Mouse (Mus musculus) neural tube, embryonic 10.5 days (tissue): ENCODE results near the gene Zfp287.
"Not testable (repeated sequence)": the region's sequence is repeated elsewhere in the genome, so short reads cannot be mapped to it uniquely, and the experiment has no call there.

ENCODE experiments used
- DNase-seq: peaks from one replicate; pipeline ENCODE4 v3.0.0-alpha.2; 2017; ENCODE audit warnings: low spot score; ENCODE audit errors: extremely low spot score

Zfp287 gene

DNA sequence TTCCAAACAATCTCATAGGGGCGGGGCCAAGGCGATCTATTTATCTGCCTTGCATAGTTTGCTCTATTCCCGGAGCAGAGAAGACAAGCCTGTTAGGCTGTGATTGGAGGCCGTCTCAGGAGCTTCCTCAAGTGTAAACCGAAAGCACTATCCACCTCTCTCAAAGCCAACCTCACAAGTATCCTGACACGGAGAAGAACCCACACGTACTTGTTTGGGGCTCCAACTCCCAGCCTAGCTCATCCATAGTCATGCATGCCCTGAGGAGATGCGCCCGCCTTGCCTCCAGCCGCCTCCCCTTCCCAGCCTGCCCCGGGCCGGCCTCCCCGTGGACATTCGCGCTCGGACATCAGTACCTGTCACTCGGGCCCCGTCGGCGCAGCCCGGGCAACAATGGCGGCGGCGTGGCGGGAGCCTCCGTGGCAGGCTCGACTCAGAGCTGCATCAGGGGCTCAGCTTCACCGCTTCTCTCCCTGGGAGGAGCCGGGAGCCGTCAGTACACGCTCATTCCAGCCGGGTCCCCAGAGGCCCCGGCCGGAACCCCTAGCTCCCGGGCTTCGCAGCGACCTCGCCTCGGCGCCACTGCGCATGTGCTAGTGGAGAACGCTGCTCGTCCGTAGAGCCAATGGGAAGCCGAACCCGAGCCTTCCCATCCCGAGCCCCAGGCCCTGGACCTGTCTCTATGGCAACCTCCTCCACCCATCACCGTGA lies at the start of gene Zfp287:
Zfp287 (minus strand) TSS at position 595 of the 711 bp plus-strand sequence.
- peak; percentile 94 for DNase-seq

DNA sequence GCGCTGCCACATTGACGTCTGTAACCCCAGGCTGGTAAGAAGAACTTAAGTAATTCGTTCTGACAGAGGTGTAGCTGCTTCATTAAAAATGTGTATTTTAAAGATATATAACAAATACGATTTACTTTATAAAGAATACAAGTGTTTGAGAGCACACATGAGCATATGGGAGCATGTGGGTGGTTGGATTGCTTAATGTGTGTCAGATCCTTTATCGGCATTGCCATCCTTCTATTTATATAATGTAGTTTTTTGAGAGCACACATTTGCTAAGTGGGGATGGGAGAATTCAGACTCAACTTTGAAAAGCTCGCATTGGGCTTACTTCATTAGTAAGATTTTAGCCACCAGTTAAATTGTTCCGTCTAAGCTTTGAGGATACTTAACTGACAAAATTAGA lies 44.8 kb upstream of the Zfp287 start:
- DNase-seq: no peak

DNA sequence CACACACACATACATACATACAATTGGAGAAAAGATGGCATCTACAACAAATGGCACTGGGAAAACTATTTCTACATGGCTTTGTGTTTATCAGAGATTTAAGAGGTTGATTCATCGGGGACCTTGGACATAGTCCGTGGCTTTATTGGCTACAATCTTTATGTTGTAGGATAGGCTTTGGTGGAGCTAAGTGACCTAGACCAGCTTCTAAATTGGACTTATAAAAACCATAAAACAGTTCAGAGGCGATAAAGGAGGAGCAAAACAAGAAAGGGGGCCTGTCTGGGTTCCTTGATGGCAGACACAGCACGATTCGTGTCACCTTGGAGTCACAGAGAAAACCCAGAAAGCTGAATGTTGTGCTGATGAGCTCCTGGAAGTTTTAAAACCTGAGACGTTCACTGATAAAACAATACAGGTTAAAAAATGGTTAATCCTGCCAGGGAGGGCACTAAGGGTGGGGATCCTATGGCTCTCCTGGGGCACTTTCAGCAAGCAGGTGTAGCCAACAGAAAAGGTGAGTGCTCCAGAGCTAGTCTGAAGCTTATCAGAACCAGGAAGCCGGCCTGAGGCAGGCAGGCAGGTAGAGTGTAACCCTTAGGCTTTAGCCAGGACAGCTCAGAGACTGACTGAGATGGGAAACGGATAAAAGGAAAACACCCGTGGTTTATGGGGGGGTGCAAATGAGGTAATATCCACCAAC lies 29.2 kb upstream of the Zfp287 start:
- no peak for DNase-seq

DNA sequence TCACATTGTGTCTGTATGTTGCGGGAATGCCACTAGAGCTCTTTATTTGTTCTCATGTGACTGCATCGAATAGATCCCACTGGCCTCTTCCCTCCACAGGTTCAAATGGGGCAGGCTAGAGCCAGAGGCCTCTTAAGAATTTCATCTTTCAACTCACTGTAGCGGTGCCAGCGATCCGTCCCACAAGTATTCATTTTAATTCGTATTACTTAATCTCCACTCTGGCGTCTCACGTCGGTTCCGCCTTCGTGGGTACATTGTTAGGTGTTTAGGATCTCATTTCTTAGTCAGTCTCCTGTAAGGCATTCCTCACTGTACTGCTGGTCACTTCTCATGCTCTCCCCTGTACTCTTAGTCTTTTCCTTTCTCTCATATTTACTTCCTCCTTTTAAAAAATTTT lies 26.8 kb upstream of the Zfp287 start:
- DNase-seq: no peak

DNA sequence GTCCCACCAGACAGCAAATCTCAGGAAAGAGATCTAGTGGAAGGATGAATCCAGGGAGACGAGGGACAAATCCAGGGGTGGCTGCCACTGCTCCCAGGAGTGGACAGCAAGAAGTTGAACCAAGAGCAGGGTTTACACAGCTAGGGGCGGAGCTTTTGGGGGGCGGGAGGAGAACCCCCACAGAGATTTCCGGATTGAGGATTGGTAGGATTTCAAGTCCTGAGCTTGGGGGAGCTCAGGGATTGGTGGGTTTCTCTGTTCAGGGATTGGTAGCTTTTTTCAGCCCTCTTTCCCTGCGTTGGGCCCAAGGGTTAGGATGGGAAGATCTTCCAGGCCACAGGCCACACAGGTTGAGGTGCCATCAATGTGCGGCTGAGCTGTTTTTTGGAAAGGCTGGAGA lies 26.2 kb upstream of the Zfp287 start:
- no peak for DNase-seq

DNA sequence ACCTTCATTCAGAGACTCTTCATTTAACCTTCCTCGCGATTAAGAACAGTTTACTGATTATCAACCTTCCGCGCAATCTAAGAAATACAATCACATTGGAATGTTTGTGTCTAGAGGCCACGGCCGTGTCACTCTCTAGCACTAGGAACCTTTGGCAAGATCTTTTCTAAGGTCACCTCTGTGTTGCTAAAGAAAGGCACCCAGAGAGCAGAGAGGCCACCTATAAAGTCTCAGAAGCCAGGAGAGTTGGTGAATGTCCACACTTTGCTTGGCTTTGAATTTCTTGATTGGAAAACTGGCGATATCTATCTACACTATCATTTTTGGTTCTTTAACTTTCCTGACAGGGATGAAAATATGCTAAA lies 25.4 kb upstream of the Zfp287 start:
- no peak for DNase-seq

DNA sequence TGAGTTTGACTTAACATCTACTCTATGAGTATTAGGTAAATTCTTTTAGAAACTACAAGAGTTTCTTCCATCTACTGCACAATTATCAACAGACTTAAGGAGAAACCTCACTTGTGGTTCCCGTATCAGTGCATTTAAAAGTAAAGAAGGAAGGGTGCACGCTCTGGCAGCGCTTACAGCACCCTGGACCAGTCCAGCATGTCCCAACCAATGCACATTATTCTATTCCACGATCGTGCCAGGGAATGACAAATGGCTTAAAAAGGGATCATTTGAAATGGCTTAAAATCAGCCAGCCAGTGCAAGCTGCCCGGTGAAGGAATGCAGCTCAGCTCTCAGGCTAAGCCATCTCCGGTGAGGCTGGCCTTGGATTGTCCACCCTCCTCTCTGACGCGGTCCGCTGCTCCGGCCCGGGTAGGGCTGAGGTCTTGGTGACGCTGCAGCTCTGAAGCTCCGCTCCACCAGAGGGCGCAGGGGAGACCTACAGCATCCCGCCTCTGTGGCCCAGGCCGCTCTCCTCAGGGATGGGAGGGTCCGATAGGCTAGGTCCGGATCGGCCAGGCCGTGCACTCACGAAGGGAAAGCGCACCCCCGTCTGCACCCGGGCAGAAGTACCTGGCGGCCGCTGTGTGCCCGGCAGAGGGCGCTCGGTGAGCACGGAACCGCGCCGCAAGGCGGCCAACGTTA lies 24.9 kb upstream of the Zfp287 start:
- DNase-seq: peak; percentile 96

DNA sequence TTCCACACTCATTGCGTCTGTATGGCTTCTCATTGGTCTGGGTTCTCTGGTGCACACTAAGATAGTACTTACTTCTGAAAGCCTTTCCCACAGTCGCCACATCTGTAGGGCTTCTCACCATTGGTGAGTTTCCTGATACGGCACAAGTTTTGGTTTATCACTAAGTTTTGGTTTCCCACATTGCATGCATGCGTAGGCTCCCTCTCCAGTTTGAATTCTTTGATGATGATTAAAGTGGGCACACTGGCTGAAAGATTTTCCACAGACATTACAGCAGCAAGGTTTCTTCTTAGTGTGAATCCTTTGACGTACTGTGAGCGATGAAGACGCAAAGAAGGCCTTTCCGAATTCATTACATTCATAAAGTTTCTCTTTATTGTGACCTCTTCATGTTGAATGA lies 21.1 kb upstream of the Zfp287 start, which contains the start of gene Gm10428:
Gm10428 (plus strand) TSS at position 321 of the 400 bp plus-strand sequence.
- no peak for DNase-seq

DNA sequence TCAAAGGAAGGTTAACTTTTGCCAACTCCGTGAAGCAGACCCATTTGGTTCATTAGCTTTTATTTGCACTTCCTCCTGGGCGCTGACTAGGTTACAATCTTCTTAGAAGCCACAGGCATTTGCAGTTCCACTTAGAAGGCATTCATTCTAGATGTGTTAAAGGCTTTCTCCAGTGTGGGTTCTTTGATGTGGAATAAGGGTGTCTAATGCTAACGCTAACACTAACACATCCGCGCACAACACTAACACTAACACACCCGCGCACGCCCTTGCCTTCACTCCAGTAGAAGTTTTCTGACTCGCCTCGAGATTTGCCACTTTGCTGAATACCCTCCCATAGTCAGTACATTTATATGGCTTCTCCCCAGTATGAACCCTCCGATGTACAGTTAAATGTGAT lies 20.5 kb upstream of the Zfp287 start:
- DNase-seq: no peak

DNA sequence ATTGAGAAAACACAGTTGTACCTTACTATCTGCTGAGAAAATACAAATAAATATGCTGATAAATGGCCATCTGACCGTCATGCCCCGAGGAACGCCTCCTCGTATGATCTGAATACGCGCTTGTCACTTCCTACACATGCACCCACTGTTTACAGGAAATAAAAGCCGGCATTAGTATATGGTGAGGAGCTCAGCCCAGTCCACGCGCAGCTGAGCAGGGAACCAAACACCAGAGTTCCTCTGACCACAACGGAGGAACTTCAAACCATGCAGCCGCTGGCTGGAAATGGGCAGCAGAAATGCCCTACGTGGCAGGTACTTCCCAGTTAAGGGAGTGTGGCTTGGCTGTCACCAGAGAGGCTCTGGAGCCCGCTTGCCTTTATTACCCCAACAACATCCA lies 17.7 kb upstream of the Zfp287 start:
- not testable (repeated sequence) for DNase-seq

DNA sequence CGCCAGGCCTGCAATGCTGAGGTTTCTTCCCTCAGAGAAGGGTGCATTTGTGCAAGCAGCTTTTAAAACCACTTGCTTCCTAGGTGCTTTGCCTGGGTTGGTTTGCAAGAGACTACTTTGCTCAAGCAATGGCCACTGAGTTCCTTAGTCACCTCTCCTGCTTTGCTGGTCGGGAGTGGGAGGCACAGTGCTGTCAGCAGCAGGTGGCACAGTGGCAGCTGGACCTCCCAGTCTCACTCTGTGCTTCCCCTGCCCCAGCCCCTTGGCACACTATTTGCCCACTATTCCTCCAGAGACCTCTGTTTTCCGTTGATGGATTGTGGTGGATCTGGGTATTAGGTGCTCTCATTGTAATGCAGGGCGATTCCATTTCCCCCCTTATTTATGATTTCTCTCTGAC lies 16.4 kb upstream of the Zfp287 start:
- no peak for DNase-seq

DNA sequence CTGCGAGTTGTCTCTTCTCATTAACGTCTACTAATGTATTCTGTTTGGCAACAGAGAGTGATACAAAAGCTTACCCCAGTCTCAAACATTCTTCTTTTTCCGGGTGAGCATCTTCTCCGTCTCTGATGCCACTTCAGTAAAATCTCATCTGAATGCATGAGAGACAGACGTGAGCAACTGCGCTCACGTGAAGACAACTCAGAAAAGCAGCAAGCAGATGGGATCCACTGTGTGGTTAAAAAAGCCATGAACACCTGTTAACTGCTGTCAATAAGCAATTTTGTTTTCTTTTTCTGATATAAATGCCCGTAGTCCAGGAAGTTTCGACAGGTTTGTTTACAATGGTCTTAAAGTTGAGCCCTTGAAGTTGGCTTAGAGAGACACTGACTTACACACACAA lies 15.5 kb upstream of the Zfp287 start:
- no peak for DNase-seq

DNA sequence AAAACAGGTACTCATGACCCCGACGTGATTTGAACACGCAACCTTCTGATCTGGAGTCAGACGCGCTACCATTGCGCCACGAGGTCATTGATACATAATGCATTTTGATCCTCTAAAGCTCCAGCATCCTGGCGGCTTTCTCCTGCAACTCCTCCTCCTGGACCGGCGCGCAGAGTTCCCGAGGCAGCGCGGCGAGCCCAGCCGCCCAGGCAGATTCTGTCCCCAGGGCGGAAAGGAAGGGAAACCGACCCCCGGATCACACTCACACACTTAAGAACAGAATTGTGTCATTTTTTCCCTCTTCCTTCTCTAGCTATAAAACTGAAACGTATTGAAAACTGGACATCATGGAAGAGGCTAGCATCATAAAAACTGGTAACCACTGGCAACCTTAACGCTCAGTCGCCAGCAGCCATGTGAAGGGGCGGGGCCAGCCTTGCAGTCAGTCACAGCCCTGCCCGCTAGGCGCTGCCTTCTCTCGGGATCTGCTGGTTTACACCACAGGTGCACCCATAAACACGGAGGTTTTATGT lies 14.4 kb upstream of the Zfp287 start:
- peak; percentile 66 for DNase-seq

DNA sequence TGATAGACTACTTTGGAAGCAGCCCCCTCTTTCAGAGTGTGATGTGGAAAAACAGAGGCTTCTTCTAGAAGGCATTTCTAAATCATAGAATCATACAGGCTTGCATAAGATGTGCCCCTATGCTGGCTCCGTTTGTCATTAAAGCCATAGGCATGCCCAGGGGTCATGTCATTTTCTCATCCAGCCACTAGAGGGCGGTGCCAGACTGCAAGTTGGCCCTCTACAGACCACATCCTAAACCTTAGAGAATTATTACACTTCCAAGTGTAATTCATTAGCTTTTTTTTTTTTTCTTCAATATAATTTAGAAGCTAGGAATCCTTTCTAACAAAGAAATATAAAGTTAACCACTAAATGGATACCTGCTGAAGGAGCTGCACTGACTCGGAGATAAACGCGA lies 12.4 kb upstream of the Zfp287 start:
- DNase-seq: peak; percentile 73

DNA sequence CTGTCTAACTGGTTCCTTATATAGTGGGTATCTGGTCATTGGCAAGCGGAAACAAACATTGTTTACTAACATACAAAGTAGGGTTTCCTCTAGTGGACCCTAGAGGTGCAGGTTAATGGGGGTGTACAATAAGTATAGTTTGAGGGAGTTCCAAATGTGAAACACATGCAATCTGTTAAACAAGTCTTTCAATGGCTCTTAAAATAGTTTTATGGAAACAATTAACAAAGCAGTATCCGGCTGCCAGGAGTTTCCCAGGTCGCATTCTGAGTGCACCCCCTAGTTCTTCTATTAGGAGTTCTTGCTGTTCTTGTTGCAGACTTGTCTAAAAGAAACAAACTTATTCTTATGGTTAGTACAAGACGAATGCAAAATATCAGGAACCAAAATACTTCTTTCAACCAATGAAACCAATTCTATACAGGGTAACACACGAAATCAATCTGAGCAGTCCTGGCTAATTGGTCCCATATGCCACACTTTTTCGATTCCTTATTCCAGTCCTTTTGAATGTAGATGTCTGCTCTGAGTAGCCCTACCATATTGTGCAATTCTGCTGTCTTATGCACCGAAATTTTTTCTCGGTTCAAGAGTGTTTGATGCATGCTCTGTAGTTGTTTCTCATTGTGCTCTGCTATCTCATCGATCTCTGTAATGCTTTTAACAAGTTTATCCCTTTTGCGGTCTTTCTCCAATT lies 10.7 kb upstream of the Zfp287 start:
- DNase-seq: no peak

DNA sequence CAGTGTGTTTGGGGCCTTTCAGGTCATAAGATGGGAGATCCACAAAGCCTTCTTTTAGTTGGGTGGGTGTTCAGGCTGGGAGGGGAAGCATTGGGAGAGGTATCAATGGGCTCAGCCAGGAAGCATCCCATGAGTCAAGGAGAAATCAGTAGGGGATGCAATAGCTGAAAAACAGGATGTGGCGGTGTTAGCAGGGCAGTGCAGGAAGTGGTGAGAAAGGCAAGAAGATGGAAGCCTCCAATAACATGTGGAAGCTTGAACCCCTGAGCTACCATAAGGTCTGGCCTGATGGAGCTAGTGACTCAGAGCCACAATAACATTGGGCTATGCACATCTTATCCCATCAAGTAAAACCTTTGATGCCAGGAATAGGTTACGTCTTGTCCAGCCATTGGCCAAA lies 9.5 kb upstream of the Zfp287 start:
- no peak for DNase-seq

DNA sequence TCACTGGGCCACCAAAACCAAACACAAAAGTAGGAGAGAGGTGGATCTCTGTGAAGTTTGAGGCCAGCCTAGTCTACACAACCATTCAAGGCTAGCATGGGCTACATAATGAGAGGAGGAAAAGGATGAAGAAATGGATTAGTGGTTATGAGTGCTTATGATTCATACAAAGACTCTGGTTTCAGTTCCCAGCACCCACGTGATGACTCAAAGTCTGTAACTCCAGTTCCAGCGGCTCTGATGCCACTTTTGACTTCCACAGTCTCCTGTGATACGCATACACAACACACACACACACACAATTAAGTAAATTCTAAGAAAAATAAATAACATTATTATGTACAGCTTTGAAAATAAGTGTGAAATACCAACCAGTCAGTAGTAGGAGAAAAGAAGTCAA lies 960 bp upstream of the Zfp287 start:
- DNase-seq: no peak

DNA sequence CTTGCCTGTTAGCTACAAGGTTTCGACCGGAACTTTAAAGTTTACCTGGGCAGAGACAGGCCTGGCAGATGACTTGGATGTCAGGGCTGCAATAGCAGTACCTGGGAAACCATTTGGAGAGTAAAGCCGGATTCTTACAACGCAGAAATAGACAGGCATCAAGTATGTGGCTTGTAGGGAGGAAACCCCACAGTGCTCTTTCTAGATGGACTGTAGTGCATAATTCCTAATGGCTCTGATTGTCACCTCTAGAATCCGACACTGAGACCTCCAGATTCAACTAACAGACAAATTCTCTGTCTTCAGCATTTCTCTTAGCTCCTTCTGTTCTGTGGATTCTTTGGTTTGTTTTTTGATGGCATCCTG lies 300 bp upstream of the Zfp287 start:
- no peak for DNase-seq

DNA sequence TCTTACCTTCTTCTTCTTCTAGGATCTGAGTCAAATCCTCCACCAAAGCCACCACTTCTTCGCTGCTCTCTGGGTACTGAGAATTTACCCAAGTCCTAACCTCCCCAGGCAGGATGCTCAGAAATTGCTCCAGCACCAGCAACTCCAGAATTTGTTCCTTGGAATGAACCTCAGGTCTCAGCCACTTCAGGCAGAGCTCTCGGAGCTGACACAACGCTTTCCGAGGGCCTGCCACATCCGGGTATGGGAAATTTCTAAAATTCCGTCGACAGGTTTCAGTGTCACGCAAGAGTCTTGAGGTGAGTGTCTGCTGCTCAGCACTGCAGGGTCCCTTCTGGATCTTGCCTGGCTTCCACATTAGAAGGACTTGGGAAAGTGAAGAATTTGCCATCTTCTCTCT lies 3.4 kb downstream of the Zfp287 start:
- DNase-seq: no peak

DNA sequence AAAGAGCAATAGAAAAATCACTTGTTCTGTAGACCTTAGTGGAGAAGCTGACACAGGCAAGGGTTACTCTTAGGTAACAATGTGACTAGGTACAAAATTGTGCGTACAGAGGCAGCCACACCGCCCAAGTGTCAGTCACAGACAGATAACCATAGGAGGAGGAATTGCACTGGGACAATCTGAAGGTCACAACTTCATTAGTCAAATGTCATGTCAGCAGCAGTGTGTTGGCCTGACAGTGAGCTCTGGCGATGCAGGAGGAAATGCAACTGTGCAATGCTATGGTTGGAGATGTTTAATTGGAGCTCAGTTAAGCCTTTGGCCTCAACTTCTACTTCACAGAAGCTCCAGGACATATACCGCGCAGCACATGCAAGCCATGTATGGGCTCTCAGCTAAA lies 21.0 kb downstream of the Zfp287 start:
- DNase-seq: no peak

DNA sequence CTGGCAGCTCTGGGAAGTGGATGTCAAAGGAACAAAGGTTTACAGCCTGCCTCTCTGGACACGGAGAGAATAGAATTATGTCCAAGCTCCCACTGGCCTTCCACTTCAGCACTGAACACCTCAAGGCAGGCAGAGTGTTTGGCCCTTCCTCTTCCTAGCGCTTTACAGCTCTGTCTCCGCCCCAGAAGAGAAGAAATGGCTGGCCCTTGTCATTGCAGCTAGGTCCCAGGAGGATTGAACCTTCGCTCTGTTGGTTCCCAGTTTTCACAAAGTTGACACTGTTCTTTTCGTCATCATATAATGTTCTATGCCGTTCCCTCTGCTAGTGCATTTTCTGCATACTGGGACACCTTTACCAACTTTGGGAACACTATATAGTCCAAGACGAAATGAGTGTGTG lies 23.5 kb downstream of the Zfp287 start:
- no peak for DNase-seq

DNA sequence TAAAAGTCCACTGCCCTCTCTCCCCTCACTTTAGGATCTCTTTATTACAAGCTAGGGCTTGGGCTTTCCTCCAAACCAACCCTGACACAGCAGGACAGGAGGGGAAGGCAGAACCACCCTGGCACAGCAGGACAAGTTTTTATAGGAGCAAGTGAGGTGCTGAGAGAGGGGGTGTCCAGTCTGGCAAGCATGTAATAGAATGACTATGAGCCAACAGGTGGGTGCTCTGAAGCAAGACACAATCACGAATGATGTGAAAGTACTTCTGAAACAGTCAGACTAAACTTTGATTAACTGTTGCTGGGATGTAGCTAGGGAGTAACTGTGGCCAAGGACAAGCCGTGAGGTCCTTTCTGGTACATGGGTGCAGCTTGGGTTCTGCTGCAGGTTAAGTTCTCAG lies 25.6 kb downstream of the Zfp287 start:
- no peak for DNase-seq
